Mouse (Mus musculus) E14TG2a.4 (cell line): Measurements from ENCODE around the gene Gm9044.
"Not testable (repeated sequence)": the region's sequence is repeated elsewhere in the genome, so short reads cannot be mapped to it uniquely, and the experiment has no call there.

Experiments used
- CTCF ChIP-seq: conservative IDR thresholded peaks from 2 replicates; pipeline ENCODE4 v1.5.1; 2014; ENCODE audit warnings: low read length
- NANOG ChIP-seq: IDR thresholded peaks from 2 replicates; pipeline ENCODE4 v1.6.1; 2014; ENCODE audit warnings: borderline replicate concordance, low read length, mixed read lengths
- POU5F1 ChIP-seq: IDR thresholded peaks from 2 replicates; pipeline ENCODE4 v1.6.1; 2014; ENCODE audit warnings: low read length, borderline replicate concordance

GRCm38 (mm10) chr10:118332308-118332707, at the start of gene Gm9044:
- not testable (repeated sequence) for TF ChIP-seq CTCF, POU5F1, NANOG
